Mouse (Mus musculus) limb, embryonic 12.5 days (tissue): ENCODE data around the gene Tspan32. TPM values are rescaled to one million over a fixed set of nuclear protein-coding genes. Genes with fewer than 3 reads are reported as not detected.

ENCODE experiments used
- ATAC-seq: fragments of 200-750 bp; cut with Nextera tagmentation; 2 replicates; pipeline ENCODE4 v1.8.0; 2017; ENCODE audit warnings: low read depth, moderate TSS enrichment; ENCODE audit not compliant: insufficient number of reproducible peaks, insufficient read depth, low FRiP score, low TSS enrichment
- H3K27ac ChIP-seq: fragments of 300-500 bp; sonication (generic); 2 replicates; pipeline ENCODE4 v1.5.1; 2016; ENCODE audit warnings: mild to moderate bottlenecking, moderate library complexity
- H3K27me3 ChIP-seq: fragments of 300-500 bp; sonication (generic); 2 replicates; pipeline ENCODE4 v1.6.1; 2016; ENCODE audit warnings: mild to moderate bottlenecking, moderate library complexity
- H3K36me3 ChIP-seq: fragments of 300-500 bp; sonication (generic); 2 replicates; pipeline ENCODE4 v1.6.1; 2016; ENCODE audit warnings: mild to moderate bottlenecking, moderate library complexity
- H3K4me1 ChIP-seq: fragments of 300-500 bp; sonication (generic); replicated peaks from 2 replicates; pipeline ENCODE4 v1.6.1; 2016
- H3K4me2 ChIP-seq: fragments of 300-500 bp; sonication (generic); 2 replicates; pipeline ENCODE4 v1.6.1; 2016; ENCODE audit warnings: mild to moderate bottlenecking, moderate library complexity
- H3K4me3 ChIP-seq: fragments of 300-500 bp; sonication (generic); replicated peaks from 2 replicates; pipeline ENCODE4 v1.5.1; 2016; ENCODE audit warnings: mild to moderate bottlenecking
- H3K9ac ChIP-seq: fragments of 300-500 bp; sonication (generic); replicated peaks from 2 replicates; pipeline ENCODE4 v1.6.1; 2016; ENCODE audit warnings: mild to moderate bottlenecking, moderate library complexity
- H3K9me3 ChIP-seq: fragments of 300-500 bp; sonication (generic); 2 replicates; pipeline ENCODE4 v1.6.1; 2016; ENCODE audit warnings: mild to moderate bottlenecking, moderate library complexity
- WGBS: fragments of 180-500 bp; shearing (Covaris S2); methylation state at CpG from one replicate; pipeline ENCODE4 v1.1.7; 2016; 5-methylcytosine and 5-hydroxymethylcytosine counted together
- polyA plus RNA-seq: library from polyadenylated mRNA; unstranded; fragments of >200 nt; fragmentation: Nextera tagmentation; extraction: Ambion mirVana; gene quantifications from 2 replicates; pipeline ENCODE4 v1.2.1, GENCODE M21; 2016

Tspan32 gene
- 2.2 and 2.8 TPM in 2 replicates for polyA plus RNA-seq

DNA sequence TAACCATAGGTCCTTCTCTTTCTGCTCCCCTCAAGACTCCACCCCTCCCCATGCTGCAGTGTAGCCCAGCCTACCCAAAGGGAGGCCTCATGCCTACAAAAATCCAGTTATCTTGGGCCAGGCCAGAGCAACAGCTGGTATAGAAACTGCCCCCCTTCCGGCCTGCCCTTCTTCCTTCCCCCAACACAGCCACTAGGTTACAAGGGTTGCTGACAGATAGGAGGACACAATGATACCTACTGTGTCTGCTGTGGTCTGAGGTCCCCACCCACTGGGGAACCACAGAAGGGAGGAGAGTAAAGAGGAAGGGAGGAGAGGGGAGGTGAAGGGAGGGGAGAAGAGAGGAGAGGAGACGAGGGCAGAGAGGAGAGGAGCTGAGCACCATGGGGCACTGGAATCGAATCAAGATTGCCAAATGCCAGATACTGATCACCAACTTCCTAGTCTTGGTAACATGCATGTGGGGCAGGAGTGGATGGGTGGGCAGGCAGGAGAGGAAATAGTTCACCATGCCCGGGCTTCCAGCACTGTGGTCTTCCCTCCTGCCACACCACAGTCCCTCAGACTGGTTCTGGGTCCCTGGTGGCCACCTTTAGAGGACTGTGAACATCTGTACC lies at the start of gene Tspan32:
Gene Tspan32 (plus strand): TSS at position 320 of the 617 bp plus-strand sequence.
- peaks cover 37% of the 10 kb centered on the region for H3K4me1 ChIP-seq
- H3K9ac ChIP-seq: no peak within 1 kb of the TSS
- WGBS: 74% methylated on average over 4 of the region's 4 CpGs
- no peaks in the 10 kb centered on the region for H3K36me3 ChIP-seq
- ATAC-seq: no peak
- H3K27ac ChIP-seq: peak within 1 kb of the TSS; percentile 72; the same call in 1 of the 2 replicates
- no peaks in the 10 kb centered on the region for H3K27me3 ChIP-seq
- no peak within 1 kb of the TSS; the same call in 1 of the 2 replicates for H3K4me3 ChIP-seq
- no peaks in the 10 kb centered on the region for H3K9me3 ChIP-seq
- 0 out of 2 replicates have a peak within 1 kb of the TSS, but pooled peaks have one; percentile 4 for H3K4me2 ChIP-seq

DNA sequence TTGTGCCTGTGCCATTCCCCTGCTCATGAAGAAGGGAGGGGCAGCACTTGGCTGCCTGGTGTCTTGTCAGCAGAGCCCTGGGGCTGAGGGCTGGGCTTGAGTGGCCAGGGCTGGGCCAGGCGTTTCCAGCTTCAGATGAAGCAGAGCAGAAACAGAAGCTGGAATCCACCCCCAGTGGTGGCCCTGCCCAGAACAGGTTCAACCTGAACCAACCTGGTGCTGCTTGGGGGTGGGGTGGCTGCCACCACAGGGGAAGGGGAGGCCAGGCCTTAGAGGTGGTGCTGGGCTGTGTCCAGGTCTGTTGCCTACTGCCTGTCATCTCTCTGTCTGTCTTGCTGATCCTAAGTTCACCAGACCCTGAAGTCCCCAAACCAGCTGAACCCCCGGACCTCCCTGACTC lies 48.8 kb upstream of the Tspan32 start:
- no peak overlapping the region for H3K27ac ChIP-seq
- H3K9me3 ChIP-seq: 0 out of 2 replicates have a peak, but pooled peaks cover 13% of the 10 kb centered on the region
- H3K4me3 ChIP-seq: no peak overlapping the region
- ATAC-seq: no peak
- H3K4me2 ChIP-seq: no peak overlapping the region
- no peaks in the 10 kb centered on the region for H3K27me3 ChIP-seq
- H3K9ac ChIP-seq: no peak overlapping the region
- no peaks in the 10 kb centered on the region for H3K36me3 ChIP-seq
- 70% methylated on average over 2 of the region's 2 CpGs for WGBS
- H3K4me1 ChIP-seq: peaks cover 4% of the 10 kb centered on the region; the same call in 1 of the 2 replicates

DNA sequence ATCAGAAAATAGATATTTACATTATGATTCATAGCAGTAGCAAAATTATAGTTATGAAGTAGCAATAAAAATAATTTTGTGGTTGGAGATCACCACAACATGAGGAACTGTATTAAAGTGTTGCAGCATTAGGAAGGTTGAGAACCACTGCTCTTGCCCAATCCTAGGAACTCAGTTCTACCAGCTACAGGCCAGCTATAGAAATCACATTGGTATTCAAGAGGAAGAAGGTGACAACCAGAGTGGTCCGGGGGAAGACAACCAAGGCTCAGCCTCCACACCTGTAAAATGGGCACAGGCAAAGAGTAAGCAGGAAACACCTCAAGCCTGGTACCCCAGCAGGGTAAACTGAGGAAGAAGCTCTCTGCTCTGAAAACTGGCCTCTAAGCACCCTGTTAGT lies 46.0 kb upstream of the Tspan32 start:
- Histone ChIP-seq H3K4me3 (no peak overlapping the region), H3K4me1 (peaks cover 6% of the 10 kb centered on the region; the same call in 1 of the 2 replicates), H3K27me3 (peaks cover 15% of the 10 kb centered on the region; the same call in 1 of the 2 replicates), H3K27ac (no peak overlapping the region), H3K36me3 (no peaks in the 10 kb centered on the region), H3K9me3 (0 out of 2 replicates have a peak, but pooled peaks cover 8% of the 10 kb centered on the region), H3K9ac (no peak overlapping the region), H3K4me2 (no peak overlapping the region)
- no peak for ATAC-seq
- 92% methylated on average over 1 of the region's 1 CpGs for WGBS

DNA sequence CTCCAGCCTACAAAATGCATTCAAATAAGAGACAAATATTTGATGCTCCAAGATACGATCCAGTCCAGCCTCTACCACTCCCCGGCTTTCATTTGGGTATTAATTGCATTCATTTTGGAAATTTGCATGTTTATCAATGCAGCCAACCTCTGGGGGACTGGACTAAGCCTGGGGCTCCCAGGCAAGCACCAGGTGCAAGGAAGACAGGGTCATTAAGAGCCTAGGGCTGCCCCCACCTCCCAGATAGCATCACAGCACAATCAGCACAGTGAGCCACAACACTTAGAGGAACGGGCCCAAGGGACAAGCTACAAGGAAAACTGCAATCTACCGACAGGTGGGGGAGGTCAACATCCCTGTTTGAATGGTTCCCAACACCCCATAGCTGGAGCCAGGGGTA lies 45.1 kb upstream of the Tspan32 start:
- Histone ChIP-seq H3K9ac (no peak overlapping the region), H3K9me3 (0 out of 2 replicates have a peak, but pooled peaks cover 4% of the 10 kb centered on the region), H3K36me3 (no peaks in the 10 kb centered on the region), H3K27ac (no peak overlapping the region), H3K4me1 (peaks cover 6% of the 10 kb centered on the region; the same call in 1 of the 2 replicates), H3K27me3 (peaks cover 24% of the 10 kb centered on the region), H3K4me2 (no peak overlapping the region), H3K4me3 (no peak overlapping the region)
- no peak for ATAC-seq
- 78% methylated on average over 4 of the region's 4 CpGs for WGBS

DNA sequence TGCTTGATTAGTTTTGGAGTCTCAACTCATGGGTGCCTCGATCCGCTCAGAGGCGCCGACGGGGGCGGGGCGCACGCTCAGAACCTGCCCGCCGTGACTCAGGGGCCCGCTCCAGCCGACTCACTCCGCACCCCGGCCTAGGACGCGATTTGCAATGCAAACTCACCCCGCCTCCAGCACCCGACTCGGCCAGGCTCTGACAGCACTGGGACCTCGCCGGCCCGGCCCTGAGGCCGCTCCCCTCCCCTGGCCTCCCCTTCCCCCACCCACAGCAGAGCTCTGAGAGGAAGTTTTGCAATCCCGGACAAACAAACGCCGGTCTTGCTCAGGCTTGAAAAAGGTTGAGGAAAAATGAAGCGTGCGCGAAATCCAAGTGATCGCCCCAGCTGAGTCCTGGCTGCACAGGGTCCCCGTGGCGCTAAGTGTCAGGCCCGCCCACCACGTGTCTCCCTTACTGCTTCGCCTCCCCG lies 37.4 kb upstream of the Tspan32 start:
- ATAC-seq: peak; percentile 12; the same call in 1 of the 2 replicates
- peak overlapping the region; percentile 55 for H3K9ac ChIP-seq
- H3K4me3 ChIP-seq: peak overlapping the region; percentile 50
- H3K4me1 ChIP-seq: peaks cover 26% of the 10 kb centered on the region
- no peaks in the 10 kb centered on the region for H3K36me3 ChIP-seq
- H3K27me3 ChIP-seq: peaks cover 95% of the 10 kb centered on the region
- no peaks in the 10 kb centered on the region for H3K9me3 ChIP-seq
- peak overlapping the region; percentile 96 for H3K4me2 ChIP-seq
- under 1% methylated on average over 36 of the region's 36 CpGs for WGBS
- no peak overlapping the region for H3K27ac ChIP-seq

DNA sequence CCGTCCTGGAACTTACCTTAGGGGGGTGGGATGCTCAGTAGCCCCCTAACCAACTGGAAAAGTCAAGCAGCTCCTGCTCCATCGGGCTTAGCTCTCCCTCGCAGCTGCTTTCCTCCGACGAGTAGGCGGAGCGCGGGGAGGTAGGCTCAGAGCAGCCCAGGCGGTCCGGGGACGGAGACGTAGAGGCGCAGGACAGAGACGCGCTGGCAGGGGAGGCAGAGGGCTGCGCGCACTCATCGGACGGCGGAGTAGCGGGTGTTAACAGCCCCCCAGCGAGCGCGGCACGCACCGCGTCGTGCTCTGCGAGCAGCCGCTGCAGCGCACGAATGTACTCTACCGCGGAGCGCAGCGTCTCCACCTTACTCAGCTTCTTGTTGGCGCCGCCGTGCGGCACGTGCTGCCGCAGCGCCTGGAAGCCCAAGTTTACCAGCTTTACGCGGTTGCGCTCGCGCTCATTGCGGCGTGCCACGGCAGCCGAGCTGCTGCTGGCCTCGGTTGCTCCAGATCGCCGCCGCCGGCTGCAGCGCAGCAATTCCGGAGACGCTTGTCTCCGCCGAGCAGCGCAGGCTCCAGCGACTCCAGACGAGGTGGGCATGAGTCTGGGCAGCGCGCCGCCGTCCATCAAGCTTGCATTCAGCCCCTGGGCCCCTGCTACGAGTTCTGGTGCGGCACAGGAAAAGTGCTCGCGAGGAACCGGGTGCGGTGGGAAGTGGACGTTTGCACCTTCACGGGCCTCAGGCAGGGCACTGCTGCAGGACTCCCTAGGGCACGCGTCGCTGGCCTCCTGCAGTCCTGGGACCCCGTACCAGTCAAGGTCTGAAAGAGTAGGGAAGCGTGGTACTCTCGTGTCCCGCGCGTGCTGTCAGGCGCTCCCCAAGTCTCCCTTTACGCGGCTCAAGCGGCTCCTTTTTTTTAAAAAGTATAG lies 36.7 kb upstream of the Tspan32 start:
- Histone ChIP-seq H3K4me2 (peak overlapping the region; percentile 96), H3K27ac (no peak overlapping the region), H3K9me3 (no peaks in the 10 kb centered on the region), H3K27me3 (peaks cover 90% of the 10 kb centered on the region), H3K4me1 (peaks cover 26% of the 10 kb centered on the region), H3K9ac (peak overlapping the region; percentile 55), H3K36me3 (no peaks in the 10 kb centered on the region), H3K4me3 (peak overlapping the region; percentile 50)
- WGBS: under 1% methylated on average over 90 of the region's 90 CpGs
- ATAC-seq: peak; percentile 61; the same call in 1 of the 2 replicates

DNA sequence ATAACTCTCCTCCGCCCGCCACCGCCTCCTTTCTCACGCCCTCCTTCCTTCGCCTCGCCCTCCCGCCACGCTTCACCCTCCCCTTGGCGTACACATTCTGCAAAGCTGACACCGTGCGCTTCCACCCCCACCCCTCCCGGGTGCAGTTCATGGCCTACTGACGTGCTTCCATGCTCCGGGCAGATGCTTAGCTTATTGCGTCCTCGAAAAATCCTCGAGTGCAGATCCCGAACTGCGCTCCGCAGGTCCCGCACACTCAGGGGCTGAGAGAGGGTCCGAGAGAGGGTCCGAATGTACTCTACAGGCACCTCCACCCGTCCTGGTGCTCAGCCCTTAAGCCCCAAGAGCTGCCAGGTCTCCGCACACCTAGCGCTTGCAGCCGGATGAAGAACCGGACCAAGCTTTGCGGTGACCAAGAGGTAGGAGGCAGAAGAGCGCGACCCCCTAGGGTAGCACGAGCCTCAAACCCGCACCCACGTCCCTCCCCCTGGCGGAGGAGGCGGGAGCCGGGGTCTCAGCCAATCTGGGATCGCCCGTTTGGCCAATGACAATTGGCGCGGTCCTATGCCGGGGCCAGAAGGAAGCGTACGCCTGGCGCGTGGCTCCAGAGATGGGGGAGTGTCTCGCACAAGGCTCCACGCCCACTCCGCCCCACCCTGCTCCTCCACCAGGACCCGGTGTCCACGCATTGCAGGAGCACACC lies 35.9 kb upstream of the Tspan32 start, which contains the start of gene Ascl2:
Gene Ascl2 (minus strand): TSS at position 456 of the 703 bp plus-strand sequence.
- Histone ChIP-seq H3K4me2 (peak within 1 kb of the TSS; percentile 96), H3K4me3 (peak within 1 kb of the TSS; percentile 50), H3K9me3 (no peaks in the 10 kb centered on the region), H3K4me1 (peaks cover 26% of the 10 kb centered on the region), H3K27me3 (peaks cover 85% of the 10 kb centered on the region), H3K9ac (peak within 1 kb of the TSS; percentile 55), H3K36me3 (no peaks in the 10 kb centered on the region), H3K27ac (no peak within 1 kb of the TSS)
- WGBS: under 1% methylated on average over 50 of the region's 51 CpGs
- ATAC-seq: peak; percentile 43; the same call in 1 of the 2 replicates

DNA sequence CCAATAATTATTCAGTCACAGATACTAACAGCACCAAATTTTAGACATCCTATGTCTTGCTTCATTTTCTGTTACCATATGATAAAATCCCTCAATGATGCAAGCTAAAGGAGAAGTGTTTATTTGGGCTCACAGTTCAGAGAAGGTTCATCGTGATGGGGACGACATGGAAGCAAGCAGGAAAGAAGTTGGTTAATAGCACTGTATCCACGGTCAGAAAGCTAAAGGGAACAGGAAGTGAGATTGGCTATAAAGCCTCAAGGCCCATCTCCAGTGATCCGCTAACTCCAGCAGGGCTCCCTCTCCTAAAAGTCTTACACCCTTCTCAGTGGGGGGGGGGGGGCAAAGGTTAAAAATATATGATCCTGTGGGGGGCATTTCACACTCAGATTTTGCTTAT lies 22.9 kb upstream of the Tspan32 start:
- Histone ChIP-seq H3K4me3 (no peak overlapping the region), H3K9ac (no peak overlapping the region), H3K4me1 (no peaks in the 10 kb centered on the region), H3K9me3 (no peaks in the 10 kb centered on the region), H3K27ac (no peak overlapping the region), H3K36me3 (no peaks in the 10 kb centered on the region), H3K27me3 (peaks cover 3% of the 10 kb centered on the region; the same call in 1 of the 2 replicates), H3K4me2 (no peak overlapping the region)
- no peak for ATAC-seq
- WGBS: 70% methylated on average over 4 of the region's 4 CpGs

DNA sequence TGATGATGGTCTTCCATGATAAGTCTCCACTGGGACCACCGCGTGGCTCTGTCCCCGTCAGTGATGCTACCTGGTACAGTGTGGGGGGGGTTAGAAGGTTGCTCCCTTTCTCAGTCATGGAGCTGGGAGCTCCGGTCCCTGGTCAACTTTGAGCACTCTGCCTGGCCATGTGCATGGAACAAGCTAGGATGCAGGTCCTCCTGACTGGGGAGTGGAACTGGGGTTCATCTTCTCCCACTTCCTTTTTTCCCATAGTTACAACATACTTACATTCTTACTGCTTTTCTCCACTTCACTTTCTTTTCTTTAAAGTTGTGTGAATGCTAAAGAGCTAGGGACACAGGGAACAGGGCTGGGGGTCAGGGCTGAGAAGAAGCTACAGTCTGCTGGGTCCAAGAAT lies 19.7 kb upstream of the Tspan32 start:
- ATAC-seq: no peak
- H3K9me3 ChIP-seq: no peaks in the 10 kb centered on the region
- H3K4me1 ChIP-seq: no peaks in the 10 kb centered on the region; the same call in 1 of the 2 replicates
- H3K4me3 ChIP-seq: no peak overlapping the region
- no peak overlapping the region for H3K27ac ChIP-seq
- WGBS: 93% methylated on average over 4 of the region's 4 CpGs
- H3K36me3 ChIP-seq: no peaks in the 10 kb centered on the region
- no peak overlapping the region for H3K9ac ChIP-seq
- no peak overlapping the region for H3K4me2 ChIP-seq
- H3K27me3 ChIP-seq: peaks cover 3% of the 10 kb centered on the region; the same call in 1 of the 2 replicates

DNA sequence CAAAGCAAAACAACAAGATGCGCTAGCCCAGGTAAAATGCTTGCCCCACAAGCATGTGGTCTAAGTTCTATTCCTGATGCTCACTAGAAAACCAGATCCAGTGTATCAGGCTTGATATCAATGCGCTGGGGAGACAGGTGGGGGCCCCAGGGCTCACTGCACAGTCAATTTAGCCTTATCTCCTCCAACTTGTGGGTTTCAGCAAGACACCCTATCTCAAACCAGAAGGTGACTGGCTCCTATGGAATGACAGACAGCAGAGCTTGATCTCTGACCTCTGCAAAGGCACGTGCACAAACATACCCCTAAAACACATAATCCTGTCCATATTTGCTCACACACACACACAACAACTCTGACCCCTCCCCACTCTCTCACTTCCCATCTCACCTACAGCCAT lies 17.1 kb upstream of the Tspan32 start:
- no peak overlapping the region for H3K9ac ChIP-seq
- 80% methylated on average over 3 of the region's 3 CpGs for WGBS
- peaks cover 3% of the 10 kb centered on the region; the same call in 1 of the 2 replicates for H3K27me3 ChIP-seq
- no peak for ATAC-seq
- H3K4me1 ChIP-seq: no peaks in the 10 kb centered on the region; the same call in 1 of the 2 replicates
- no peak overlapping the region for H3K4me3 ChIP-seq
- H3K9me3 ChIP-seq: no peaks in the 10 kb centered on the region
- no peaks in the 10 kb centered on the region for H3K36me3 ChIP-seq
- no peak overlapping the region for H3K4me2 ChIP-seq
- H3K27ac ChIP-seq: no peak overlapping the region
